Mouse (Mus musculus) midbrain, embryonic 15.5 days (tissue): ENCODE results near the gene Iqschfp. TPM values are rescaled to one million over a fixed set of nuclear protein-coding genes. Genes with fewer than 3 reads are reported as not detected.

Source experiments
- ATAC-seq: fragments of 200-750 bp; cut with Nextera tagmentation; replicated peaks from 2 replicates; pipeline ENCODE4 v1.8.0; 2017; ENCODE audit warnings: moderate TSS enrichment
- H3K27ac ChIP-seq: fragments of 300-500 bp; sonication (generic); 2 replicates; pipeline ENCODE4 v1.5.1; 2015; ENCODE audit warnings: mild to moderate bottlenecking, inconsistent platforms
- H3K27me3 ChIP-seq: fragments of 300-500 bp; sonication (generic); replicated peaks from 2 replicates; pipeline ENCODE4 v1.6.1; 2015; ENCODE audit warnings: inconsistent platforms
- H3K36me3 ChIP-seq: fragments of 300-500 bp; sonication (generic); replicated peaks from 2 replicates; pipeline ENCODE4 v1.6.1; 2015; ENCODE audit warnings: inconsistent platforms
- H3K4me1 ChIP-seq: fragments of 300-500 bp; sonication (generic); 2 replicates; pipeline ENCODE4 v1.6.1; 2015; ENCODE audit warnings: inconsistent platforms
- H3K4me2 ChIP-seq: fragments of 300-500 bp; sonication (generic); 2 replicates; pipeline ENCODE4 v1.6.1; 2015; ENCODE audit warnings: inconsistent platforms, mild to moderate bottlenecking, moderate library complexity
- H3K4me3 ChIP-seq: fragments of 300-500 bp; sonication (generic); 2 replicates; pipeline ENCODE4 v1.5.1; 2015; ENCODE audit warnings: mild to moderate bottlenecking, inconsistent platforms
- H3K9ac ChIP-seq: fragments of 300-500 bp; sonication (generic); 2 replicates; pipeline ENCODE4 v1.6.1; 2015; ENCODE audit warnings: mild to moderate bottlenecking, inconsistent platforms
- H3K9me3 ChIP-seq: fragments of 300-500 bp; sonication (generic); 2 replicates; pipeline ENCODE4 v1.6.1; 2016; ENCODE audit warnings: inconsistent platforms
- WGBS: fragments of 180-500 bp; shearing (Covaris S2); methylation state at CpG from one replicate; pipeline ENCODE4 v1.1.7; 2015; ENCODE audit warnings: mixed read lengths; 5-methylcytosine and 5-hydroxymethylcytosine counted together
- polyA plus RNA-seq: library from polyadenylated mRNA; unstranded; fragments of >200 nt; fragmentation: Nextera tagmentation; extraction: Ambion mirVana; gene quantifications from 2 replicates; pipeline ENCODE4 v1.2.1, GENCODE M21; 2015

The Iqschfp gene
- polyA plus RNA-seq, 1 experiment from 2014 or later = 6.4 TPM

DNA sequence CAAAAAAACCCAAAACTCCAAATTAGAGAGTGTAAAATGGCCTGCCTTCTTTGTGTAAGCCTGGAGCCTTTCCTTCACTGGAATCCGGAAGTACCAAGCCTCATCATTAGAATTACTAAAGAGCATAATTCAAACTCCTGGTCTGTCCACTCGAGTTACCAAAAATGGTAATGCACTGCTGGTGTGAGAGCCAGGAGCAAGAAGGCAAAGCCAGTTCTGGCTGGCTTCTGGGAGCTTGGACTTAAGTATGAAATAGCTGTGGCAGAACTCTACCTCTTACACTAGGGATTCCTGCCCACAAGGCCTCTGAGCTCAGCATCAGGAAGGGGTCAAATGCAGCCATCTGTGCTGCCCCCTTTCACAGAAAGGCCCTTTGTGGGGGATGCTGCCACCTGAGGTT is 585.4 kb downstream of the Iqschfp start:
- Histone ChIP-seq H3K9me3 (no peaks in the 10 kb centered on the region), H3K9ac (no peak overlapping the region), H3K27ac (no peak overlapping the region), H3K4me3 (no peak overlapping the region), H3K36me3 (no peaks in the 10 kb centered on the region), H3K4me1 (no peaks in the 10 kb centered on the region), H3K27me3 (no peaks in the 10 kb centered on the region), H3K4me2 (no peak overlapping the region)
- WGBS = 32% methylated on average over 2 of the region's 2 CpGs
- no peak for ATAC-seq

DNA sequence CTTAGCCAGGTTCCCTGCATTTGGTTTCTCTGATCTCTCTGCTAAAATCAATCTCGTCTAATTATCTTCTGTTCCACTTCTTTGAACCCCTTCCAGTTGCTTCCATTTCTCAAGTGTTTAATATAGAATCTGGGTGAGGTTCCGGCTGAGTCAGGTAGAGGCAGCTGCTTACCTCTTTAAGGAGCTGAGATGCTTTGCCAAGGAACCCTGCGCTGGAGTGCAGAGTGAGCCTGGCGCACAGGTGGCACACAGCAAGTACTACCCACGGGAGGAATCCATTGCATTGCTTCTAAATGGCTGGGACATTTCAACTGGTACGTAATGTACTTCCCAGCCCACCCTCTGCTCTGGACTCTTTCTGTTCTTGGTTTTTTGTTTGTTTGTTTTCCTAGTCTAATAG is 587.2 kb downstream of the Iqschfp start:
- no peak overlapping the region for H3K4me3 ChIP-seq
- ATAC-seq = no peak
- no peak overlapping the region for H3K9ac ChIP-seq
- WGBS = 84% methylated on average over 6 of the region's 6 CpGs
- H3K4me1 ChIP-seq = no peaks in the 10 kb centered on the region
- H3K36me3 ChIP-seq = no peaks in the 10 kb centered on the region
- H3K4me2 ChIP-seq = no peak overlapping the region
- no peaks in the 10 kb centered on the region for H3K27me3 ChIP-seq
- no peaks in the 10 kb centered on the region for H3K9me3 ChIP-seq
- no peak overlapping the region for H3K27ac ChIP-seq

GRCm38 (mm10) chr3:68483517-68483916 is 591.5 kb downstream of the Iqschfp start:
- H3K27me3 ChIP-seq = no peaks in the 10 kb centered on the region
- H3K9ac ChIP-seq = no peak overlapping the region
- no peak for ATAC-seq
- no peak overlapping the region for H3K4me3 ChIP-seq
- no peak overlapping the region for H3K27ac ChIP-seq
- H3K4me1 ChIP-seq = no peaks in the 10 kb centered on the region
- WGBS = 87% methylated on average over 3 of the region's 3 CpGs
- H3K4me2 ChIP-seq = no peak overlapping the region
- H3K36me3 ChIP-seq = no peaks in the 10 kb centered on the region
- H3K9me3 ChIP-seq = no peaks in the 10 kb centered on the region

DNA sequence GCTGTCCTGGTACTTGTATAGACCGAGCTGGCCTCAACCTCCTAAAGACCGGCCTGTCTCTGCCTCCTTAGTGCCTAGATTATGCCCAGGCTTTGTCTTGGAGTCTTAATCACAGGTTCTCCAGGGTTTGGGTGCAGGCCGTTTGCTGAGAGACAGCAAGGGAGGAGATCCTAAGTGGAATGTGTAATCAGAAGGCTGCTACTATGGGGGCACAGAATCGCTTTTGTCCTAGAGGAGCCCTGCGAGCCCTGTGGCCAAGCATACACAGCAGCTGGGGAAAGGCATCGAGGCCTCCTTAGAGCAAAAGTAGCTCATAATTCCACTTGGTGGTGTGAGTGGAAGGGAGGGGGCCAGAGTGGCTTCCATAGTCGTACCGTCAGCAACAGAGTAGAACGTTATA is 592.0 kb downstream of the Iqschfp start:
- H3K4me2 ChIP-seq = no peak overlapping the region
- H3K27ac ChIP-seq = no peak overlapping the region
- no peaks in the 10 kb centered on the region for H3K9me3 ChIP-seq
- H3K4me1 ChIP-seq = no peaks in the 10 kb centered on the region
- ATAC-seq = no peak
- H3K9ac ChIP-seq = no peak overlapping the region
- no peak overlapping the region for H3K4me3 ChIP-seq
- no peaks in the 10 kb centered on the region for H3K27me3 ChIP-seq
- 81% methylated on average over 9 of the region's 9 CpGs for WGBS
- H3K36me3 ChIP-seq = no peaks in the 10 kb centered on the region

DNA sequence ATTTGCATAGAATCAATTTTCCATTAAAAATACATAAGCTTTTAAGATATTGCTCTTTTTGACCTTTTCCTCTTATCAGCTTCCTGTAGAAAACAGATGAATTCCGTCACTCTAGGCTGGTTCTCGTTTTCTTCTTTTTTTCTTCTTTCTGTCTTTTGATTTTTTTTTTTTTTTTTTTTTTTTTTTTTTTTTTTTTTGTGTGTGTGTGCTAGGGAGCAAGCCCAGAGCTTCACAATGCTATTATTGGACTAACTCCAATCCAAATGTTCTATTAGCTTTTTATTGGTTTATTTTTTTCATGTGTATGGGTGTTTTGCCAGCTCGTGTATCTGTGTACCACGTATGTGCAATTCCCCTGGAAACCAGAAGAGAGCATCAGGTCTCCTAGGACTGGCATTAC is 592.5 kb downstream of the Iqschfp start:
- Histone ChIP-seq H3K4me1 (no peaks in the 10 kb centered on the region), H3K9ac (no peak overlapping the region), H3K4me3 (no peak overlapping the region), H3K27ac (no peak overlapping the region), H3K27me3 (no peaks in the 10 kb centered on the region), H3K36me3 (no peaks in the 10 kb centered on the region), H3K9me3 (no peaks in the 10 kb centered on the region), H3K4me2 (no peak overlapping the region)
- no peak for ATAC-seq
- 83% methylated on average over 4 of the region's 4 CpGs for WGBS

GRCm38 (mm10) chr3:68487621-68488020 is 595.6 kb downstream of the Iqschfp start:
- WGBS = 74% methylated on average over 1 of the region's 1 CpGs
- Histone ChIP-seq H3K4me1 (no peaks in the 10 kb centered on the region), H3K27me3 (no peaks in the 10 kb centered on the region), H3K27ac (no peak overlapping the region), H3K36me3 (no peaks in the 10 kb centered on the region), H3K9me3 (no peaks in the 10 kb centered on the region), H3K4me3 (no peak overlapping the region), H3K9ac (no peak overlapping the region), H3K4me2 (no peak overlapping the region)
- no peak for ATAC-seq

- Histone ChIP-seq H3K27ac (no peak overlapping the region), H3K27me3 (no peaks in the 10 kb centered on the region), H3K9ac (no peak overlapping the region), H3K4me1 (peaks cover 6% of the 10 kb centered on the region), H3K9me3 (no peaks in the 10 kb centered on the region), H3K36me3 (no peaks in the 10 kb centered on the region), H3K4me3 (no peak overlapping the region), H3K4me2 (no peak overlapping the region)
- WGBS = 88% methylated on average over 5 of the region's 5 CpGs
- ATAC-seq = no peak
These were observed 596.3 kb downstream of the Iqschfp start for GRCm38 (mm10) chr3:68488316-68488715.

DNA sequence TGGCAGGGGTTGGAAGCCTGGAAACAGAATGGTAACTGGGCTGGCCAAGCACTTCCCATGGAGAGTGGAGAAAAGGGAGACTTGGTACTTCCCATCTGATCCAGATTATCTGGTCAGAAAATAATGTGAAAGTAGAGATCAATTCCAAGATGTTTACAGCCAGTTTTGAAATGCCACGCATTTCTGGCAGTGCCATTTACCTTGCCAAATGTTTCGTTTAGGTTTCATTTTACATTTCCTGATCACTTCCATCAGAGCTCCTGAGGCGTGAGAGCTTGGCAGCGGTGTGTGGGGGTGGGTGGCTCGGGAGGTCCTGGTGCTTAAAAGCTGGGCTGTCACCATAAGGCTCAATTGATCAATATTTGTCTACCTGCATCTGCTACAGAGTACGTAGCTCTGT is 599.5 kb downstream of the Iqschfp start:
- Histone ChIP-seq H3K9ac (no peak overlapping the region), H3K27me3 (no peaks in the 10 kb centered on the region), H3K4me3 (no peak overlapping the region), H3K9me3 (no peaks in the 10 kb centered on the region), H3K27ac (no peak overlapping the region), H3K4me2 (no peak overlapping the region), H3K4me1 (peaks cover 20% of the 10 kb centered on the region), H3K36me3 (no peaks in the 10 kb centered on the region)
- 74% methylated on average over 6 of the region's 6 CpGs for WGBS
- ATAC-seq = no peak

DNA sequence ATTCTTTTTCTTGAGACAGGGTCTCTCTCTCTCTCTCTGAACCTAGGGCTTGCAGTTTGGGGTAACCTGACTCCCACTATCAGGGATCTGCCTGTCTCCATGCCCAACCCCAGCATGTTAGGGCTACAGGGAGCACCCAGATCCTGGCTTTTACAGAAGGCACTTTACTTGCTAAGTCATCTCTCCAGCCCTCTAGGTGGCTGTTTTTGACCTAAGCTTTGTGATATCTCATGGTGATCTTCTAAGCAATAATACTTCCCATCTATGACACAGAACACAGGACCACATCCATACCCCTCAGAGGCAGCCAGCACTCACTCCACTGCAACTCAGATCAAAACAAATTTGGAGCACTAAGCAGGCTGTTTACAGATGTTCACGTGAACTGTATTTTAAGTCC is 600.0 kb downstream of the Iqschfp start:
- no peak overlapping the region for H3K4me2 ChIP-seq
- H3K9ac ChIP-seq = no peak overlapping the region
- H3K27me3 ChIP-seq = no peaks in the 10 kb centered on the region
- no peak for ATAC-seq
- H3K9me3 ChIP-seq = no peaks in the 10 kb centered on the region
- H3K4me1 ChIP-seq = peaks cover 22% of the 10 kb centered on the region
- no peak overlapping the region for H3K4me3 ChIP-seq
- no peaks in the 10 kb centered on the region for H3K36me3 ChIP-seq
- H3K27ac ChIP-seq = no peak overlapping the region
- WGBS = 63% methylated on average over 1 of the region's 1 CpGs

DNA sequence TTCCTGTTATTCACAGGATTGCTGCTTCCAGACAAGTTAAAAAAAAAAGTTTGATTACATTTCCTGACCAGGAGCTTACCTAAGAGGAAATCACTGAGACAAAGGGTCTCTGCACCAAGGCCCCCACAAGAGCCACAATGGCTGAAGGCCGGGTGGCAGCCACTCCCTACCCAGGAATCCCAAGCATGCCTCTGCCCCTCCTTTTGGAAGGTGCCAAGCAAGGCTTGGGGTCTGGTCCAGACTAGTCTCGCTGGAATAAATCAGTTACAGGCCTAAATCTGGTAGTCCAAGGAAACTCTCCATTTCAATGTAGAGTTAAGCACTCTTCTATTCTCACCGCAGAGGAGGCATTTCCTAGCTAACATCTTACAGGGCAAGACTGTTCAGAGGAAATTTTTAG is 600.5 kb downstream of the Iqschfp start:
- 28% methylated on average over 3 of the region's 3 CpGs for WGBS
- H3K9me3 ChIP-seq = no peaks in the 10 kb centered on the region
- no peaks in the 10 kb centered on the region for H3K27me3 ChIP-seq
- H3K27ac ChIP-seq = no peak overlapping the region
- no peak for ATAC-seq
- H3K4me1 ChIP-seq = peaks cover 22% of the 10 kb centered on the region
- H3K4me2 ChIP-seq = no peak overlapping the region; the same call in 1 of the 2 replicates
- H3K36me3 ChIP-seq = no peaks in the 10 kb centered on the region
- no peak overlapping the region for H3K4me3 ChIP-seq
- no peak overlapping the region for H3K9ac ChIP-seq

- H3K27me3 ChIP-seq = no peaks in the 10 kb centered on the region
- H3K36me3 ChIP-seq = no peaks in the 10 kb centered on the region
- H3K4me2 ChIP-seq = peak overlapping the region; percentile 99
- WGBS = under 1% methylated on average over 12 of the region's 12 CpGs
- peak overlapping the region; percentile 61 for H3K9ac ChIP-seq
- peak overlapping the region; percentile 55 for H3K4me3 ChIP-seq
- H3K27ac ChIP-seq = peak overlapping the region; percentile 69
- H3K4me1 ChIP-seq = peaks cover 22% of the 10 kb centered on the region
- no peaks in the 10 kb centered on the region for H3K9me3 ChIP-seq
- ATAC-seq = 0 out of 2 replicates have a peak, but pooled peaks have one; percentile 4
These were observed 601.1 kb downstream of the Iqschfp start for GRCm38 (mm10) chr3:68493170-68493585.

GRCm38 (mm10) chr3:68493586-68494295 is 601.7 kb downstream of the Iqschfp start:
- peak overlapping the region; percentile 61 for H3K9ac ChIP-seq
- peak; percentile 82 for ATAC-seq
- WGBS = 0% methylated on average over 70 of the region's 70 CpGs
- H3K27me3 ChIP-seq = no peaks in the 10 kb centered on the region
- H3K4me2 ChIP-seq = peak overlapping the region; percentile 99
- H3K4me1 ChIP-seq = peaks cover 22% of the 10 kb centered on the region
- peak overlapping the region; percentile 55 for H3K4me3 ChIP-seq
- peak overlapping the region; percentile 69 for H3K27ac ChIP-seq
- no peaks in the 10 kb centered on the region for H3K36me3 ChIP-seq
- H3K9me3 ChIP-seq = no peaks in the 10 kb centered on the region
